Mouse (Mus musculus) right cerebral cortex, postnatal 14 days (tissue): ENCODE results near the gene Scg2.
A peak's percentile ranks its signal among the peaks of the same experiment; 100 is the strongest.

ENCODE experiments used
- DNase-seq: peaks from one replicate; pipeline ENCODE4 v3.0.0; 2022

Scg2 gene

DNA sequence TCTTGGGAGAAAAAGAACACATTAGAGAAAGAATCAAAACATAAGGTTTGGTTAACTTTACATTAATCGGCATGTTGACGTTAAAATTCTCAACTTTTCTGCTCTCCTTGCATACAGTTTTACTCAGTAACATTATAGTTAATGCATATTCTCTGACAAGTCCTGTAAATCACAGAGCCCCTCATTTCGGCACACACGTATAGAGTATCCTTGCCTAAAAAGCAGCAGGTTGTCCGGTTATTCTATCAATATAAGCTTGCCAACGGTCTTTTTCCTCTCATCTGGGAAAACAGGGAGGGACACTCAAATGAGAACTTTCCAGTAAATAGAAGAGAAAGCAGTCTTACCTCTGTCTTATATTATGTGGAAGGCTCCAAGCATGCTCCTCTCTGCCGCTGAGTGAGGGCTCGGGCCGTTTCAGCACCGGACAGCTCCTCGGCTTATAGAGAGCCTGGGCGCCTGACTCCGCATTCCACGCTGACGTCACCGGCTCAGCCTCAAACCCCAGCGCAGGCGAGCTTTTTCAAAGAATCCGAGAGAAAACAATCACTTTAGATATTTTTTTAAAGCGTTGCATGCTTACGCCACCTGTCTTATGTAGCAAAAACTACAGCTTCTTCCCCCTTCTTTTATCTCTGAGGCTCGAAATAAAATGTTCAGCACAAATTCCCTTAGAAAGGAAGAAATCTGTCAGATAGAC is at the start of gene Scg2:
Scg2 (minus strand) TSS at position 512 of the 700 bp plus-strand sequence.
- DNase-seq: peak; percentile 84

DNA sequence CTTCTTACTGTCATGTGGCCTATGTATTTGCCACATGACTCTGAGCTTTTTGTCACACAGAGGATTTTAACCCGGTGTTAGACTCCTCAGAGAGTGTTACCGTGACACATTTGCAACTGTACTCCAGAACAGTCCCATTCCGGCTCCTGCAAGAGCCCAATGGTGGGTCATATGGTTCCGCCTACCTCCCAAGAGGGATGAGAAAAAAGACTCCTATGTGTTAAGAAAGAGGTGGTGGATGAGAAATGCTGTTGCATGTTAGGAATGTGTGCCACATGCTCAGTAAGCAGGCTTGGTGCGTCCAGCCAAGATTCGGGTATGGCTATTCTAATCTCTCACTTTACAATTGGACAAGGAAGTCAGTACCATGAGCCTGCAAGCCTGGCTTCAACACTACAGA is 45.6 kb upstream of the Scg2 start:
- DNase-seq: no peak

DNA sequence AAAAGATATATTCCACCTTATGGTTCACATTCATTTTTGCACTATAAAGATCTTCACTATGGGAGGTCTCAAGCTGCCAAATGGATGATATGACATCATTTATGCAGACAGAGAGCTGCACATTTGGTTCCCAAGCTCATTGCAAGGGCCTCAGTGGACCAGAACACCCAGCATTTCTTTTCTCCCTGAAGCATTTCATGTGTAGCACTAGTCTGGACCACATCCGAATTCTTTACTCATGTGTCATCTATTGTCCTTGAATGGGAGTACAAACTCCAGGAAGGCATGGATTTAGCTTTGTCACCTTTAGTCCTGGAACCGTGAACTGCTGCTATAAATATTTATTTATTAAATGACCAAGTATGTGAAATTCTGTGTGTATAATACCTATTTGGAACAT is 30.9 kb upstream of the Scg2 start:
- DNase-seq: no peak

DNA sequence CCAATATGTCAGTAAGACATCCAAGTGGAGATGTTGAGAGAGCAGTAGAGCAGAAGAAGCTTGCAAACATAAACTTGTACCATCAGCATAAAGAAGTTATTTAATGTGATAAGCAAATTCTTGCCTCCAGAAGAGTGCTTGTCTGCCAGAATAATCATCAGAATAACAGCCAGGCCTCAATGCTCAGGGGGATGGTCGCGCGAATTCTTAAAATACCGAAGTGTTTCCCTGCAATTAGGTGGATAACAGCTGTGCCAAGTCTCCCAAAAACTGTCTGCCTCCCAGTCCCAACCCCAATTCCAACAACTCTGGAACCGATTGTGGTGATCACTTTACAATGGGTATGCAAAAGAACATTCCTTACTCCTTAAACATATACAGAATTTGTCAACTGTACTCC is 30.0 kb upstream of the Scg2 start:
- DNase-seq: no peak

DNA sequence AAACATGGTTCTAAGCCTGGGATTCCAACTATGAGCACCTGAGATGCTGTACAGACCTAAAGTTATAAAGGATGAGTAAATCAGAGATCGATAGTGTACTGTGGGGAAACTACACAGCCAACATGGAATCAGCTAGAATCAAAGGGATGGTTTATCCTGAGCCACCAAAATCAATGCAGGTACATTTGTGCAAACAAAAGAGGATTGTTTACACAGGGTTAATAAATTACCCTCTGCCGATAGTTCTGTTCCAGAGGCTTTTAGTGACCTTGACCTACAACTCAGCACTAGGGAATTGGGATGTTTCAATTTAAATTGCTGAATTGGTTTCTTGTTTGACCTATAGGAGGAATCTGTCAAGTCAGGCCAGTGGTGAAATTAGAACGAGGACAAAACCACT is 26.7 kb upstream of the Scg2 start:
- no peak for DNase-seq

DNA sequence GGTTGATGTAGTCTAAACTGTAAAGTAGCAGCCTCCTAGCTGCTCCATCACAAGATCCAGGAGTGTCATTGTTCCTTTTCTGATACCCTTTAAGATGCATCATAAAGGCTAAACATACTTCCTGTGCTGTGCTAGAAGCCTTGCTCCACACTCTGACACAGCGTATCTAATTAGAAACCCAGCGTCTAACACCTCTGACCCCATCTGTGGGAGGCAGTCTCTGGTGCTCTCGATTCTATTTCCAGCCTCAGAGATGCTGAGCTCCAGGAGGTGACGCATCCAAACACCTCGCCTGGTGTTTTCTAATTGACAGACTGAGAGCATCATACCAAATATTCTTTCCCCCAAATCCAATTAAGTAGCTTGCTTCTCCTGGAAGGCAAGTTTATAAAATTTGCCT is 18.6 kb upstream of the Scg2 start:
- no peak for DNase-seq

DNA sequence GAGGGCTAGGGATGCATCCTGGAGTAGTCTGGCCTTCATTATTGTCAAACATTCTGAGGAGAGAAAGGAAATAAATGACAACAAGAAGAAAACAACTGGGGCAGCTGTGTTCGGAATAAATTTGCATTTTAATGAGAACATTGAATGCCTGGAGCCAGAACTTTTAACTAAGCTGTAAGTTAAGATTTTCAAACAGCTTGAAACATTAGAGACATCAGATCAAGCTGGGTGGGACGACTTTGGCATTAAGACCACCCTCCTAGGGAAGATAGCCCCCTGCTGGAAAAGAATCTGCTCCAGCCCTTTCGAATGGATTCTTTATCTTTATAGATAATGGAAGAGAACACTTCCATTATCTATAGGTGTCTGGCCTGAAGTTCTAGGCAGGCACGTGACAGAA is 14.2 kb upstream of the Scg2 start:
- DNase-seq: no peak

DNA sequence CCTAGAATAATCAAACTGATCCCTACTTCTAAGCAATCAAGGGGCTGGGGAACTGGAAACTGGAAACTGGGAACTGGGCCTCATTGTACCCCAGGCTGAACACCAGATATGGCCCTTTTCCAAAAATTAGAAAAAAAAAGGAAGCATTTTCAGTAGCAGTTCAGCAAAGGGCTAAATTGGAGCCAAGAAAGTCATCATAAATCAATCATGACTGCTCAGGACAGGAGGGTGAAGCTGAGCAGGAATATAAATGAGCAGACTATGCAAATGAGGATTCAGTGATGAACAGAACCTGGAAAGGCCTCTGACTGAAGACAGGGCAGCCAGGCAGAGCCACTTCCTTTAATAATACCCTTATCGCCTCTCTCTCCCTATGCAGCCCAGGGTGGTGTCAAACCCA is 12.4 kb upstream of the Scg2 start:
- no peak for DNase-seq

DNA sequence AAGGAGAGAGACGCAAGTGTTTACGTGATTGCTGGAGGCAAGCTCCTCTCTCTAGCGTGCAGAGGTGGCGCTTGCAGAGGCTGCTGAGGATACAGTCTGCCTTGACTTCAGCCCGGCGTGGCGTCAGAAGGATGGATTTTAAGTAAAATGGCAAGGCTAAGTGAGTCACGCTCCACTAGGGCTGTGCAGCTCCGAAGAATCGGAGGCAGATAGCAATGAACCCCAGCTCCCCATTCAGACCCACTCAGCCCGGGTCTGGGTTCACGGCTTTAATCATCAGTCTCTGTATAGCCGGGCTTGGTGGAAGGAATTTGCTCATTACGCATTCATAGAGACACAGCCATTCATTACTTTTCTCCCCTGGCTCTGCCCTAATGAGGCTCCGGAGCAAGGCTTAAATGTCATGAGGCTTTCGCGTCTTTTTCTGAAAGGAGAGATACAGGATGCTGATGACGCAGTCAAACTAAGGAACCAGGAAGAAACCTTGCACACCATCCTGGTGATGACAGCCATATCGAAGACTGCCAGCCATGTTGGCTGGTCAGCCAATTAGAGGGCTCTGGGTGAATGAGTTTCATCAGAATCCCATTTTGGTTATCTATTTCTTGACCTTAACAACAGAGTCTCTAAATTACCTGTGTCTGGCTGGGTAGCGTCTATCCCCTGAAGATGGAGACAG is 10.6 kb upstream of the Scg2 start:
- DNase-seq: peak; percentile 26

DNA sequence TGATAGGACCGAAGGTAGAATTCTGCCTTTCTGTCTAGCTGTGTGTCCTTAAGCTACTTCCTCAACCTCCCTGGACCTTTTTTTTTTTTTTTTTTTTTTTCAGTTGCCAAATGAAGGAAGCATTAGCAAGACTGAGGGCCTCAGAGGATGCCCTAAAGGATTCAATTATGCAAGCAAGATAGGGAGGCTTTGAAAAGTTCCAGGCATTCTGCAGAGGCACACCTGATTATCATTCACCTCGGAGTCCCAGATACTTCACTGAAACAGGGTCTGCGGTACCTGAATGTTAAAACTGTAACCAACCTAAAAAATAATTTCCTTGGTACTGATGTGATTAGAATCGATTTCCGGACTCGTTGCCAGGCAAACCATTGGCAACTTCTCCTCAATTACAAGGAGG is 10.0 kb upstream of the Scg2 start:
- DNase-seq: no peak

DNA sequence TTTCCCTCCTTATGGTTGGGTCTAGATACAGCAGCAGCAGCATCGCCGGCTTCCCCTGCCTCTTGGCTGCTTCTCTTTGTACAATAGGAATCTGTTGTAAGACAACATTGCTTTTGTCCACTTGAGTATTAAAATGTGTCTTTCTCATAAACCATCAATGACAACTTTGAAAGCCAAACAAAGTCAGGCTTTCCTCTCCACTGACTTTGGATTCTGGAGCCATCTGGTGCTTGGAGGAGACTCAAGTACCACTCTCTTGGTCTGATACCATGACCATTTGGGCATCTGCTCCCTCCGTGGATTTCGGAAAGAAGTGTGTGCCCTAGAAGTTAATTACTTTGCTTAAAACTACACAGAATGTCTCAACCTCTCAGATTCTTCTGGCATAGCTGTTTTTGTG is 5.7 kb upstream of the Scg2 start:
- DNase-seq: no peak

DNA sequence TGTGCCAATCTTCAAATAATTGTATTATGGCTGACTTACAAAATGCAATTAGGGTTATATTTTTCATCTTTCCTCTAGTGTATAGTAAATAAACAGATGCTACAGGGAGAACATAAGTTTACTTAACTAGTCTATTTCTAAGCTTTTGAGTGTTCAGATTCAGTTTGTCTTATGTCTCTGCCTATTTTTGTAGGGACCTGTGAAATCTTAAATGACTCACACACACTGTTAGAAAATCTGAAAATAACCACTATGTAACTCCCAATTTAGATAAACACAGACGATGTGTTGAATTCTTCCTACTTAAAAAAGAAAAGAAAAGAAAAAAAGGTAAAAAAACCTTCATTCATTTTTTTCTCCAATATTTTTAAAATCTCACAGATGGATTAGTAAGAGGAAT is 2.2 kb downstream of the Scg2 start:
- DNase-seq: no peak

DNA sequence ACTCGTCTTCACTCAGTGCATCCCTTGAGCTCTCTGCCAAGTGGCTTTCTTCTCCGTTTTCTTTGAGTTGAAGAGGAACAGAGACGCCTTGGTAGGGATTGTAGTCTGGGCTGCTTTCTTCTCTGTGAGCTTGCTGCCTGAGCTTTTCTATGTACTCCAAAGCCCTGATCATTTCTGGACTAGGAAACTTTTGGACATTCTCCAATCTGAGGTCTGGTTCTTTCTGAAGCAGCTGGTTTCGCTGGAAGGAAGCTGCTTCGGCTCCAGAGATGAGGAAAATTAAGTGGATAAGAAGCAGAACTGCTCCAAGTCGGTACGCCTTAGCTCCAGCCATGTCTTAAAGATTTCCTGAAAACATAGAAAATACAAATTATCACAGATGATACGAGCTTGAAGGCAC is 3.2 kb downstream of the Scg2 start:
- DNase-seq: no peak

DNA sequence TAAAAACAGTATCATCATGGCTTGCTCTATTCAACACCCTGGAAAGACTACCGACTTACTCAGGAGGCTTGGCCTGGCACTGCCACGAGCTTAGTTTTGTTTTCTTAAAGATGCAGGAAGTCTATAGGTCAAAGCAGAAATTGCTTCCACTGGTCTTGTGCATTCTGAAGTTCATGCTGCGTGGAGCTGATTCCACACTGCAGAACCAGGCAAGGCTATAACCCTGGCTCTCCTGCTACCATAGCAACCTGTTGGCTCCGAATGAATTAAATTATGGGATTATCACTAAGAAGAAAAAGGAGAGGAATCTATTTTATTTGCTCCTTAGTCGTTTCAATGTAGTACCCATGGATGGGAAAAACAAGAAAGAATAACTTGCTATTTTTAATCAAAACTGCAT is 10.9 kb downstream of the Scg2 start:
- no peak for DNase-seq

DNA sequence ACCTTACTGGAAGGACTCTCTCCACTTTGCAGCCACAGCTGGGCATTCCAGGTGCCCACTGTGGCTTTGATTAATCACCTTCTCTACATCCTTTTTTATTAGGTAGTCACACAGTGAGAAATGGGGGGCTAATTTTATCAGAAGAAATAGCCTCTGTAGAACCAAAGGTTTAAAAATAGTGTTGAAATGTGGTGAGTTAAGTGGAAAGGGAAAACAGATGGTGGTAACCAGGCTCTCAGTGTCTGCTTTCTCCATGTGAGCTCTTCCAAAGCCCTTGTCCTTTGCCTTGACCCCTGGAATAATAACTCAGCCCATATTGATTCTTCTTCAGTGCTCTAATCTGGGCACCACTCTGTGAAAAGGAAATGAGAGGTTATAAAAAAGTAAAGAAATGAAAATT is 24.4 kb downstream of the Scg2 start:
- DNase-seq: no peak

DNA sequence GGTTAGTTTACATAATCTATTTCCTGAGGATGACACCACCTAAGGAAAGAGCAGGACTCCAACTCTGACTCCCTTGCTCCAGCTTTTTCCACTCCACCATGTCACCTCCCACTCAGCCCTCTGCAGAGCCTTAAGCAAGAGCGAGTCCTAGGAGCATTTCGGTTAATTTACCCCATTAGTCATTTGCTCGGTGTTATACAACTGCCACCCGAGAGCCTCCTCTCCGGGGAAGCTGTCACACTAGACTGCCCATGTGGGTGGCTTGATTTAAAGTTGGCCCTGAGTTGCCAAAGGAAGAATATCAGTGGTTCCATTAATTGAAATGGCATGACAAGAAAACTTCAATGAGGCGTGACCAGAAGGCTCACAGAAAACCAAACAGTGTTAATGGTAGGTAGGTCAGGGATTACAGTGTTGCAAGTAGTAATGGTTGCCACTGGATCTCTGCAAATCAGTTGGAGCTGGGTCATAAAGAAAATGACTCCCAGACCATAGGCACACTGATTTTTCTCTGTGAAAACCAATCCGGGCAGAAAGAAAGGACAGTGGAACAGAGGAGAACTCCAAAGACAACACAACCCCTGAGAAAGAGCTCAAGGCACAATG is 33.5 kb downstream of the Scg2 start:
- no peak for DNase-seq

DNA sequence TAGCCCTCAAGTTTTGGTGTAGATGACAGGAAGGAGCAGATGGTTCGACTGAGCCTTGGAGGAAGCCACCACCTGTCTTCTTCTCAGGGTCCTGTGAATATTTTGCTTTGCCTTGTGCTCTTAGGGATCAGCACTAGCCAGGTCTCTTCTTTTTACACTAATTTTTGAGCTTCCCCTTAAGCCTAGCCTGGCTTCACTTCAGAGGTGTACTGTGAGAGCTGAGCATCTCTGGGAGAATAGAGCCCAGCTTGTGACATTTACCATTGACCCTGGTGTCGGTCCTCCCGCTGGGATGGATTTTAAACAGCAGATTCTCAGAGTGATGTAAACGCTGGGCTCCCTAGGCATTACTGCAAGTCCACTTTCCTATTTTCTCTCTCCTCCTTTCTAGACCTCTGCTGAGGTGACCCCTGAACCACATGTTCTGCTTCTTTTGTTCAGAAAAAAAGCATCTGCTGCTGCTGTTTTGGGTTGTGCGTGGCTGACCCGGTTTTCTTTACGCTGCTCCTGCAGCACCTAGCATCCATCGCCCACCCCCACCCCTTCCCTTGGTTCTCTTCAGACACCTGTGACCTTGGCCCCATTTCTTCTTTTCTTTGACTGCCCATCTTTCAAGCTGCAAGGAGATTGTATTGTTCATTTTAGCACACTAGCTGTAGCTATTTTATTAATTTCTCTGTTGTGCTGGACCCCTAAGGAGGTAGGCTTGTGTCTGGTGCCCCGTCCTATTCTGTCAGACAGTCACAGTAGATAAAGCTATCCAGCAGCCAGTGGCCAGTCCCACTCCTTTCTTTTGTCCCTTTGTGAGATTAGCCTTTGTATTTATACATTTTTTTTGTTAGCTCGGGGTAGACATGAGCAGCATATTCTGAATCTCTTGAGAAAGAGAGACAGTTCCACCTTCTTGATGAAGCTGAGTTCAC is 38.6 kb downstream of the Scg2 start:
- DNase-seq: no peak

DNA sequence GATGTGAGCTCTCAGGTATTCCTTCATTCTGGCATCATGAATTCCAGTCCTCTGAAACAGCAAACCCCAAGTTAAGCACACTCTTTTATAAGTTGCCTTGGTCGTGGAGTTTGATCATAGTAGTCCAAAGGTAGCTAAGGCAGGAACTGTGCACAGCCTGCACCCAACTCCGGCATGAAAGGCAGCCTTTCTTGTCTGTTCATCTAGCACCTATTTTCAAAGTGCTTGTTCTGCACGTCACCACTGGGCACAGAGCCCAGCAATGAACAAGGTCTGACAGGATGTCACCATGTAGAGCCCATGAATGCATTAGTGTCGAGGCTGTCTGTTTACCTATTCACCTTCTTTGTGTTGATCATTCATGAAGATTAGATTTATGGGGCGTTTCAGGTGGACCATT is 39.6 kb downstream of the Scg2 start:
- no peak for DNase-seq
